In genomic region chr7:17009326-17010009, GRCm38 (mm10) we compare ENCODE assay signal across 21 mouse cellular contexts. TPM values are rescaled to one million over a fixed set of nuclear protein-coding genes. Genes with fewer than 3 reads are reported as not detected.
DNase-seq lines count a peak whose midpoint lies in the region; ATAC-seq lines count a peak whose summit lies in the region.
"Had no signal": no experiment of that assay in that cellular context is flagged by ENCODE, and none has a peak within 500 bp of the region (broad histone marks: within the 10 kb centered on the region; RNA-seq: fewer than 3 reads in every experiment).

No protein-coding gene starts in this region.

- H3K36me3 ChIP-seq in liver, embryonic 11.5 days (ENCODE audit: control insufficient read depth, insufficient read depth, low read length): peaks cover 86% of the 10 kb centered on the region

- no peak overlapping the region for H3K9ac ChIP-seq in liver, embryonic 11.5 days (ENCODE audit: low read depth, low read length)
- H3K9ac ChIP-seq: hindbrain, embryonic 14.5 days; liver, postnatal 0 days; midbrain, embryonic 12.5 days had no signal

- peak; percentile 32 for DNase-seq in cerebellum, adult 11-12 months
- DNase-seq in cerebellum, adult 8-10 months: no peak
- peak; percentile 45 for DNase-seq in T-cell, adult 2 months (ENCODE audit: low spot score)
- DNase-seq in thymus, postnatal 25 days: peak; percentile 74
- no peak for DNase-seq in ovary, postnatal 10 days (ENCODE audit: low spot score)
- DNase-seq in liver, embryonic 11.5 days (ENCODE audit: low spot score): no peak
- DNase-seq: gastrocnemius, postnatal 10 days; heart, postnatal 10 days; kidney, adult 11 months; kidney, postnatal 25 days; liver, postnatal 0 days; lung, postnatal 14 days; spleen, adult 18-20 months had no signal

- H3K4me3 ChIP-seq in liver, embryonic 11.5 days (ENCODE audit: low read depth, low read length): no peak overlapping the region
- H3K4me3 ChIP-seq: midbrain, embryonic 12.5 days; myocyte had no signal

- ATAC-seq in megakaryocyte progenitor cell, adult 5-6 weeks (replicated peaks; ENCODE audit: poor library complexity): peak; percentile 42; the same call in 1 of the 2 replicates
- no peak for ATAC-seq in liver, embryonic 11.5 days (replicated peaks; ENCODE audit: low FRiP score)
- no peak for ATAC-seq in monocyte, adult 5-6 weeks (replicated peaks; ENCODE audit: insufficient number of reproducible peaks, low FRiP score, low TSS enrichment, poor library complexity, severe bottlenecking)
- ATAC-seq: liver, postnatal 0 days had no signal

- H3K9me3 ChIP-seq in liver, embryonic 11.5 days (ENCODE audit: control insufficient read depth, low read length): no peaks in the 10 kb centered on the region
- H3K9me3 ChIP-seq: midbrain, embryonic 12.5 days had no signal

- 87% methylated on average over 16 of the region's 16 CpGs for WGBS in liver, embryonic 11.5 days

- no peaks in the 10 kb centered on the region for H3K27me3 ChIP-seq in liver, embryonic 11.5 days (replicated peaks; ENCODE audit: control insufficient read depth, insufficient read depth, low read length)
- H3K27me3 ChIP-seq: midbrain, embryonic 12.5 days had no signal

- H3K27ac ChIP-seq in liver, embryonic 11.5 days (ENCODE audit: low read depth, low read length): no peak overlapping the region
- H3K27ac ChIP-seq: hindbrain, embryonic 14.5 days; midbrain, embryonic 12.5 days; stomach, postnatal 0 days had no signal

- no peak overlapping the region for H3K4me2 ChIP-seq in liver, embryonic 11.5 days
- H3K4me2 ChIP-seq: hindbrain, embryonic 14.5 days; midbrain, embryonic 12.5 days had no signal

- H3K4me1 ChIP-seq in liver, embryonic 11.5 days (replicated peaks; ENCODE audit: control insufficient read depth, insufficient read depth, low read length): no peaks in the 10 kb centered on the region
- H3K4me1 ChIP-seq: midbrain, embryonic 12.5 days had no signal

RNA-seq across cellular contexts. Expression of gene Ccdc8, which starts 17.0 kb away (rescaled TPM):
- total RNA-seq in megakaryocyte progenitor cell, adult 5-6 weeks (2015): 1.1 and 1.3 TPM in 2 replicates
- 3.8 and 6.0 TPM in 2 replicates for total RNA-seq in megakaryocyte progenitor cell, adult 5-6 weeks (2017)
- polyA plus RNA-seq in liver, embryonic 11.5 days (2014; fragmentation: Nextera tagmentation; extraction: Ambion mirVana): 13.2 and 13.5 TPM in 2 replicates
- total RNA-seq in monocyte, adult 5-6 weeks (2017): 0.10 to 0.38 TPM in 2 of 3 replicates, not detected in the other
- total RNA-seq: neutrophil, adult 5-6 weeks had no signal

RNA-seq across cellular contexts. Expression of gene Ppp5c, which starts 18.3 kb away (rescaled TPM):
- total RNA-seq in megakaryocyte progenitor cell, adult 5-6 weeks (2015): 74.8 and 80.5 TPM in 2 replicates
- total RNA-seq in megakaryocyte progenitor cell, adult 5-6 weeks (2017): 68.3 and 78.9 TPM in 2 replicates
- 124 and 128 TPM in 2 replicates for polyA plus RNA-seq in liver, embryonic 11.5 days (2014; fragmentation: Nextera tagmentation; extraction: Ambion mirVana)
- total RNA-seq in monocyte, adult 5-6 weeks (2017): 25.8 to 48.8 TPM (median 35.1 TPM) in 3 replicates

RNA-seq across cellular contexts. Expression of gene Gm42372, which starts 26.6 kb away (rescaled TPM):
- total RNA-seq in megakaryocyte progenitor cell, adult 5-6 weeks (2015): 0.67 TPM in 1 of 2 replicates, not detected in the other
- 0.20 TPM in 1 of 2 replicates, not detected in the other for total RNA-seq in megakaryocyte progenitor cell, adult 5-6 weeks (2017)
- 0.15 and 0.16 TPM in 2 replicates for polyA plus RNA-seq in liver, embryonic 11.5 days (2014; fragmentation: Nextera tagmentation; extraction: Ambion mirVana)
- 0.49 to 0.75 TPM (median 0.67 TPM) in 3 replicates for total RNA-seq in monocyte, adult 5-6 weeks (2017)
- total RNA-seq: heart, adult 8-10 months had no signal
- polyA plus RNA-seq: liver, postnatal 0 days; myocyte had no signal

RNA-seq across cellular contexts. Expression of gene Pnmal1, which starts 50.0 kb away (rescaled TPM):
- total RNA-seq in megakaryocyte progenitor cell, adult 5-6 weeks (2015): not detected in 2 replicates
- total RNA-seq in megakaryocyte progenitor cell, adult 5-6 weeks (2017): not detected in 2 replicates
- 0.18 and 0.52 TPM in 2 replicates for polyA plus RNA-seq in liver, embryonic 11.5 days (2014; fragmentation: Nextera tagmentation; extraction: Ambion mirVana)
- total RNA-seq in monocyte, adult 5-6 weeks (2017): not detected in 3 replicates
- total RNA-seq: heart, adult 8-10 months; heart, postnatal 10 days; neutrophil, adult 5-6 weeks had no signal

RNA-seq across cellular contexts. Expression of gene Hif3a, which starts 52.8 kb away (rescaled TPM):
- total RNA-seq in megakaryocyte progenitor cell, adult 5-6 weeks (2015): 1.6 and 2.1 TPM in 2 replicates
- 0.21 and 0.78 TPM in 2 replicates for total RNA-seq in megakaryocyte progenitor cell, adult 5-6 weeks (2017)
- 28.3 and 32.1 TPM in 2 replicates for polyA plus RNA-seq in liver, embryonic 11.5 days (2014; fragmentation: Nextera tagmentation; extraction: Ambion mirVana)
- not detected in 3 replicates for total RNA-seq in monocyte, adult 5-6 weeks (2017)
- total RNA-seq: neutrophil, adult 5-6 weeks had no signal

Comparison
In these comparisons a context has a peak if more than half of its experiments do, and no peak if none do; other contexts are left out.
1. DNase-seq: peak in cerebellum, adult 11-12 months (single experiment), T-cell, adult 2 months (single experiment) and thymus, postnatal 25 days (single experiment); none in cerebellum, adult 8-10 months (single experiment), ovary, postnatal 10 days (single experiment) and liver, embryonic 11.5 days (single experiment).